Mouse (Mus musculus): ENCODE data around the gene Kctd20.

DNA sequence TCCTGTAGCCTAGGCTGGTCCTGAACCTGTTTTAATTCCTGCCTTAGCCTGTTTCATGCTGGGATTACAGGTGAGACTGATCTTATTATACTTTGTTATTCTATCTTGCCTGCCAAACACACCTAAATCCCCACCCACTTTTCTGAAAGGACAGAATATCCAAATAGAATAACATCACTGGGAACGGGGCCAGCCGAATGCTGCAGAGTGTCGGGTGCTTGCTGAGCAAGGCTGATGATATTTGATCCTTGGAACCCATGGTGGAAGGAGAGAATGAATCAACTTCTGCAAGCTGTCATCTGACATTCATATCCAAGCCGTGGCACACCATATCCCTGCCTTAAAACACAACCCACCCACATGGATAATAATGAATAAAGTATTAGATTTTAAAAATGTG lies 3.1 kb upstream of the Kctd20 start:
- TF ChIP-seq CTCF (IDR thresholded peaks at IDR 0.05) (no peak), POLR2A (IDR thresholded peaks at IDR 0.05; ENCODE audit: insufficient read depth, low read depth, low read length) (no peak), EP300 (IDR thresholded peaks at IDR 0.05; ENCODE audit: insufficient read depth, low read depth, low read length) (no peak)
